Mouse (Mus musculus) forebrain, embryonic 10.5 days (tissue): ENCODE results near the gene Scn5a. TPM values are rescaled to one million over a fixed set of nuclear protein-coding genes. Genes with fewer than 3 reads are reported as not detected.

ENCODE experiments used
- polyA plus RNA-seq: library from polyadenylated mRNA; unstranded; fragments of >200 nt; fragmentation: Nextera tagmentation; extraction: Ambion mirVana; gene quantifications from 2 replicates; pipeline ENCODE4 v1.2.1, GENCODE M21; 2016

The Scn5a gene
- polyA plus RNA-seq, 1 experiment from 2014 or later, result 2.9 TPM

Other genes with a start within 250 kb of the Scn5a start
- gene Acaa1a, start 239.3 kb downstream of the Scn5a start, polyA plus RNA-seq, result 72.6 and 75.2 TPM in 2 replicates
- gene Myd88, start 237.6 kb downstream of the Scn5a start, polyA plus RNA-seq, result 9.1 and 9.5 TPM in 2 replicates
- gene Xylb, start 221.6 kb downstream of the Scn5a start, polyA plus RNA-seq, result 12.6 and 12.9 TPM in 2 replicates
- not detected in 2 replicates for gene Slc22a14, start 213.5 kb downstream of the Scn5a start, polyA plus RNA-seq
- gene Acvr2b, start 176.9 kb downstream of the Scn5a start, polyA plus RNA-seq, result 66.0 and 70.6 TPM in 2 replicates
- 36.5 and 37.8 TPM in 2 replicates for gene Exog, start 134.1 kb downstream of the Scn5a start, polyA plus RNA-seq
- not detected in 2 replicates for gene Scn10a, start 140.3 kb upstream of the Scn5a start, polyA plus RNA-seq
- gene Scn11a, start 246.4 kb upstream of the Scn5a start, polyA plus RNA-seq, result 0.78 and 1.3 TPM in 2 replicates